Mouse (Mus musculus) Patski (cell line): ENCODE data around the gene Prkg1. TPM values are rescaled to one million over a fixed set of nuclear protein-coding genes. Genes with fewer than 3 reads are reported as not detected.

Experiments used
- ATAC-seq: fragments of 100-300 bp; one replicate; pipeline ENCODE4 v1.8.0; 2021
- CTCF ChIA-PET: fragments of 350-600 bp; sonication (Branson Sonifier 250); formaldehyde crosslinking; loops from one replicate; lab custom pipeline; 2022; ENCODE audit warnings: inconsistent platforms; lab: Charles Lee
- POLR2A ChIA-PET: fragments of 350-600 bp; sonication (Branson Sonifier 250); formaldehyde crosslinking; loops from one replicate; lab custom pipeline; 2022; ENCODE audit warnings: antibody characterized with exemption, inconsistent platforms; lab: Charles Lee
- DNase-seq: peaks from one replicate; pipeline ENCODE4 v3.0.0-alpha.2; 2011; ENCODE audit warnings: low read depth, low spot score
- H3K27me3 ChIP-seq: fragments of 371-371 bp; one replicate; pipeline ENCODE4 v1.5.1; 2021
- CTCF ChIP-seq: fragments of 100-300 bp; IDR thresholded peaks from one replicate; pipeline ENCODE4 v1.5.1; 2021
- in situ Hi-C: fragments of 300-500 bp; cut with MboI; formaldehyde crosslinking; loops from 3 replicates; pipeline ENCODE4 v1.11.1; 2018; ENCODE audit warnings: low pct_unique_long_range_greater_than_20kb, mixed read lengths
- polyA plus RNA-seq: library from polyadenylated mRNA; unstranded; gene quantifications from one replicate; pipeline ENCODE4 v1.2.3, GENCODE M21; 2021

Gene Prkg1
- polyA plus RNA-seq, 1 experiment from 2014 or later = not detected

DNA sequence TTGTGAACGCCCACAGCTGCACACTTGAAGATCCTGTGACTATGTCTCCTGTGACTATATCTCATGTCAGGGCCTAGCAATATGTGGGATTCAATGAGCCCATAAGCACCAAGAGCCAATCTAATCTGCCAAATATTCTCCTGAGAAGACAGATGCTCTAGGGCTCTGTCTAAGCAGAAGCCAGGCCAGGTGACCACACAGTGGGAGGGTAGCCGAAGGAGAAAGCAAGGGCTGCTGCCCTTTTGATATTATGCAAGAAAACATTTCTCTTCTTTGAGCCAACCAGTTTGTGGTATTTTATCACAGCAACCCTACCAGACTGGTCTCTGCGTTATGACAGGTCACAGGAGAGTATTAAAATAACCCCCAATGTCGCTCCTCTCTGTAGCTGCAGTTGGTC is 688.7 kb downstream of the Prkg1 start:
- no peak for DNase-seq
- POLR2A ChIA-PET = no interaction called here
- TF ChIP-seq CTCF = no peak
- ATAC-seq = no peak
- peaks cover 82% of the 10 kb centered on the region for H3K27me3 ChIP-seq
- CTCF ChIA-PET = no interaction called here
- in situ Hi-C loops = no loop called here

DNA sequence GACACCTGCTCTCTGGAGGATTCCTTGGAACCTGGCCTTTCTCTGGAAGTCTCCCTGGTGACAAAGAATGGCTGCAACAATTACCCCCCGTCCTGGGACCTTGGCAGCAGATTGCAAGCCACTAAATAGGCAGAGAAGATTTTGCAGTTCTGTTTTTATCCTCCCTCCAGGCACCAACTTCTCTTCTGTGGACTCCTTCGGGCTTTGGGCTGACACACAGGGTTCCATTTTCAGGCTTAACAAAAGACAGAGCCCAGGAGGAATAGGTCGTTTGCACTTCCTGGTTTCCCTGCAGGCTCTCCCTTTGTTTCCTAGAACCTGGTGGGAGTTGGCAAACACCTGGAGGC is 690.1 kb downstream of the Prkg1 start:
- no peak for TF ChIP-seq CTCF
- ChIA-PET POLR2A (no interaction called here), CTCF (no interaction called here)
- DNase-seq (no peak), ATAC-seq (no peak)
- H3K27me3 ChIP-seq = peaks cover 74% of the 10 kb centered on the region
- in situ Hi-C loops = no loop called here

DNA sequence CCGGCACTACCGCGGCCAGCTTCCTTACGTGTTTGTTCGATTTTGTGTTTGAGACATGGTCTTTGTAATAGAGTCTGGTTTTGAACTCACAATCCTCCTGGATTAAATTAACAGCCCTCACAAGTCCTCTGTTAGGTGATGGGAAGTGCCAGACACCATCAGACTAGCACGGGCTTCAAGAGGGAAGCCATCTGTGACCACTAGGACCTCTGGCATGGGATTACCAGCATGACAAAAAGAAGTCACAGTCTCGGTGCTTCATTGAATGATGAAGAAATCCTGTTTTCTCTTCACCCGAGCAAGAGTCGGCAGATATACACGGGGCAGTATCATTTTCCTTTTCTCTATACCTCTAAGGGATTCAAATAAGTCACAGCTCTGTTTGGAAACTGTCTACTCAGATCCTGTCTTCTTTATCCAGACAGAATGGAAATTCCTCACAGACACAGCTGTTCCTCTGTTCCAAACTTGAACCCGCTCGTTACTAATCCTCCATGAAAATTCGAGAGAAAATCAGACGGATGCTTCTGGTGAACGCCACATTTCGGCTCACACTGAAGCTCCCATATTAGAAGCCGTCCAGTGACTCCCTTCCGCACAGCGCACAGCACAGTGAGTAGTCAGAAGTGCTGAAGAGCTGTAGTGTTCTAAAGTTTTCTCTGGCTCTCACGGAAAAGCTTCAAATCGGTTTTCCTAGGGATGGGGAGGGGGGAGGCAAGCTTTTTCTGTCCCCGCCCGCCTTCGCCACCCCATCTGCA is 690.7 kb downstream of the Prkg1 start:
- in situ Hi-C loops = no loop called here
- H3K27me3 ChIP-seq = peaks cover 74% of the 10 kb centered on the region
- ATAC-seq = no peak
- TF ChIP-seq CTCF = no peak
- CTCF ChIA-PET = no interaction called here
- no peak for DNase-seq
- POLR2A ChIA-PET = no interaction called here

DNA sequence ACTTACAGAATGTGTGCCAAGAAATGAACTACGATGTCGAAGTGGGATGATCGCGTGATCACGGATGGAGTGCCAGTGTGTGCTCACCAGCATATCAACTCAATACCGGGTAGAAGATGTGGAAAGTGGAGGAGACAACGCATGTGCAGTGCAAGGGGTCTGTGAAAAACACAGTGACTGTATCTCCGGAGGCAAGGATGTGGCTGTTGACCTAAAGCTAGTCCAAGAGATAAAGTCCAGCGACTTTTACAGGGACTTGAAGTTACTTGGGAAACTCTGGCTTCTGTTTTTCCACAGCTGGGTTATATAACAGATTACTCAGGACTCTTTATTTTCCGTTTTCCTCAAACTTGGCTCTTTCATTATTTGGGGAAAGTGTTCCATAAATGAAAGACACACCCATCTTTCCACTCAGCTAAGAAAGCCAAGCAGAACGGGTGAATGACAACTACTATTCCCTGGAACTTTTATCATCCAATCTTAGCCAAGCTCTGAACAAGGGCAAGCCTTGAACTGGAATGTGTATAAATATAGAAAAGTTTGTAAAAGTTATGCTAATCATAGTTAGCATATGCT is 699.5 kb downstream of the Prkg1 start:
- in situ Hi-C loops = no loop called here
- ChIA-PET POLR2A (no interaction called here), CTCF (no interaction called here)
- ATAC-seq (no peak), DNase-seq (no peak)
- no peak for TF ChIP-seq CTCF
- peaks cover 78% of the 10 kb centered on the region for H3K27me3 ChIP-seq

GRCm38 (mm10) chr19:31064740-31065139 is 700.1 kb downstream of the Prkg1 start:
- H3K27me3 ChIP-seq = peaks cover 75% of the 10 kb centered on the region
- DNase-seq (no peak), ATAC-seq (no peak)
- CTCF ChIA-PET = no interaction called here
- in situ Hi-C loops = no loop called here
- no peak for TF ChIP-seq CTCF
- POLR2A ChIA-PET = interaction anchor here (0.6 kb wide), 1 partner anchor 844 kb away, joined by 3 read pairs; no protein-coding TSS in a partner anchor

- POLR2A ChIA-PET = interaction anchor here (0.7 kb wide), 1 partner anchor 633 kb away, joined by 4 read pairs; no protein-coding TSS in a partner anchor
- DNase-seq (no peak), ATAC-seq (no peak)
- peak; percentile 45 for TF ChIP-seq CTCF
- in situ Hi-C loops = loop anchor here (10.0 kb wide), 1 partner anchor 202 kb away; no protein-coding TSS in a partner anchor
- CTCF ChIA-PET = interaction anchor here (1.8 kb wide), 1 partner anchor 16 kb away, joined by 3 read pairs; no protein-coding TSS in a partner anchor
- peaks cover 25% of the 10 kb centered on the region for H3K27me3 ChIP-seq
These were observed 718.2 kb downstream of the Prkg1 start for GRCm38 (mm10) chr19:31046601-31047000.

- POLR2A ChIA-PET = no interaction called here
- TF ChIP-seq CTCF = no peak
- CTCF ChIA-PET = no interaction called here
- in situ Hi-C loops = loop anchor here (10.0 kb wide), 1 partner anchor 196 kb away; no protein-coding TSS in a partner anchor
- H3K27me3 ChIP-seq = peaks cover 28% of the 10 kb centered on the region
- no peak for DNase-seq
- no peak for ATAC-seq
These were observed 723.6 kb downstream of the Prkg1 start for GRCm38 (mm10) chr19:31040948-31041847.

- CTCF ChIA-PET = interaction anchor here (1.2 kb wide), 1 partner anchor 9 kb away, joined by 4 read pairs; no protein-coding TSS in a partner anchor
- in situ Hi-C loops = no loop called here
- H3K27me3 ChIP-seq = peaks cover 30% of the 10 kb centered on the region
- POLR2A ChIA-PET = no interaction called here
- ATAC-seq = no peak
- TF ChIP-seq CTCF = no peak
- no peak for DNase-seq
These were observed 725.9 kb downstream of the Prkg1 start for GRCm38 (mm10) chr19:31038951-31039350.

GRCm38 (mm10) chr19:31031596-31031995 is 733.2 kb downstream of the Prkg1 start:
- ChIA-PET POLR2A (no interaction called here), CTCF (no interaction called here)
- TF ChIP-seq CTCF = no peak
- in situ Hi-C loops = no loop called here
- peaks cover 54% of the 10 kb centered on the region for H3K27me3 ChIP-seq
- DNase-seq (no peak), ATAC-seq (no peak)

GRCm38 (mm10) chr19:31026797-31027196 is 738.0 kb downstream of the Prkg1 start:
- CTCF ChIA-PET = no interaction called here
- no peak for ATAC-seq

More at GRCm38 (mm10) chr19:31026797-31027196, 738.0 kb downstream of the Prkg1 start:
- no peak for TF ChIP-seq CTCF
- peaks cover 30% of the 10 kb centered on the region for H3K27me3 ChIP-seq
- POLR2A ChIA-PET = interaction anchor here (0.8 kb wide), 1 partner anchor 117 kb away, joined by 3 read pairs; no protein-coding TSS in a partner anchor
- in situ Hi-C loops = no loop called here
- DNase-seq = no peak
